Mouse (Mus musculus) lung, postnatal 10 days (tissue): ENCODE measurements around the gene Ddx4.
A peak's percentile ranks its signal among the peaks of the same experiment; 100 is the strongest.
"Not testable (repeated sequence)": the region's sequence is repeated elsewhere in the genome, so short reads cannot be mapped to it uniquely, and the experiment has no call there.

Source experiments
- DNase-seq: peaks from one replicate; pipeline ENCODE4 v3.0.0; 2021

The Ddx4 gene

GRCm38 (mm10) chr13:112635174-112635837 lies 17.0 kb downstream of the Ddx4 start:
- no peak for DNase-seq

GRCm38 (mm10) chr13:112625566-112625965 lies 26.7 kb downstream of the Ddx4 start:
- DNase-seq = no peak

- DNase-seq = no peak
Observed at GRCm38 (mm10) chr13:112624622-112625021, 27.7 kb downstream of the Ddx4 start.

GRCm38 (mm10) chr13:112623656-112624055 lies 28.6 kb downstream of the Ddx4 start:
- no peak for DNase-seq

GRCm38 (mm10) chr13:112621592-112621991 lies 30.7 kb downstream of the Ddx4 start:
- no peak for DNase-seq

GRCm38 (mm10) chr13:112608606-112609005 lies 43.7 kb downstream of the Ddx4 start:
- DNase-seq = no peak

GRCm38 (mm10) chr13:112604411-112604810 lies 47.9 kb downstream of the Ddx4 start:
- no peak for DNase-seq

GRCm38 (mm10) chr13:112603839-112604238 lies 48.4 kb downstream of the Ddx4 start:
- no peak for DNase-seq

- DNase-seq = no peak
Observed at GRCm38 (mm10) chr13:112602607-112603006, 49.7 kb downstream of the Ddx4 start.

GRCm38 (mm10) chr13:112594260-112594659 lies 58.0 kb downstream of the Ddx4 start, which contains the start of gene Il31ra:
Gene Il31ra (minus strand): TSS chr13:112594360.
- DNase-seq = not testable (repeated sequence)

GRCm38 (mm10) chr13:112590254-112590653 lies 62.0 kb downstream of the Ddx4 start:
- DNase-seq = no peak

- DNase-seq = no peak
Observed at GRCm38 (mm10) chr13:112589625-112590024, 62.6 kb downstream of the Ddx4 start.

GRCm38 (mm10) chr13:112584556-112585237 lies 67.6 kb downstream of the Ddx4 start:
- no peak for DNase-seq

- no peak for DNase-seq
Observed at GRCm38 (mm10) chr13:112582291-112582690, 70.0 kb downstream of the Ddx4 start.

GRCm38 (mm10) chr13:112581796-112582195 lies 70.5 kb downstream of the Ddx4 start:
- no peak for DNase-seq

GRCm38 (mm10) chr13:112580590-112581320 lies 71.5 kb downstream of the Ddx4 start:
- no peak for DNase-seq

GRCm38 (mm10) chr13:112578041-112578440 lies 74.2 kb downstream of the Ddx4 start:
- peak; percentile 99 for DNase-seq

- no peak for DNase-seq
Observed at GRCm38 (mm10) chr13:112573800-112574199, 78.5 kb downstream of the Ddx4 start.

GRCm38 (mm10) chr13:112570768-112571167 lies 81.5 kb downstream of the Ddx4 start:
- no peak for DNase-seq

- DNase-seq = no peak
Observed at GRCm38 (mm10) chr13:112569606-112570005, 82.7 kb downstream of the Ddx4 start.

- no peak for DNase-seq
Observed at GRCm38 (mm10) chr13:112560554-112561138, 91.6 kb downstream of the Ddx4 start.

GRCm38 (mm10) chr13:112556501-112556900 lies 95.8 kb downstream of the Ddx4 start:
- no peak for DNase-seq

GRCm38 (mm10) chr13:112553304-112553703 lies 99.0 kb downstream of the Ddx4 start:
- no peak for DNase-seq
